Mouse (Mus musculus): ENCODE measurements around the gene Gm11273. TPM values are rescaled to one million over a fixed set of nuclear protein-coding genes. Genes with fewer than 3 reads are reported as not detected.

Gm11273 gene
- polyA plus RNA-seq, 1 experiment from 2014 or later = 6.1 TPM

Other genes with a start within 250 kb of the Gm11273 start
- not detected in 2 replicates for gene Gpx5, start 208.7 kb downstream of the Gm11273 start, polyA plus RNA-seq (2015; fragmentation: Nextera tagmentation; extraction: Ambion mirVana)
- not detected in 2 replicates for gene Gpx6, start 189.3 kb downstream of the Gm11273 start, polyA plus RNA-seq (2015; fragmentation: Nextera tagmentation; extraction: Ambion mirVana)
- not detected in 2 replicates for gene Olfr1367, start 154.5 kb downstream of the Gm11273 start, polyA plus RNA-seq (2015; fragmentation: Nextera tagmentation; extraction: Ambion mirVana)
- gene Zscan12, start 138.6 kb downstream of the Gm11273 start, polyA plus RNA-seq (2015; fragmentation: Nextera tagmentation; extraction: Ambion mirVana) = 12.6 and 13.3 TPM in 2 replicates
- 83.4 and 90.4 TPM in 2 replicates for gene Zkscan3, start 98.7 kb downstream of the Gm11273 start, polyA plus RNA-seq (2015; fragmentation: Nextera tagmentation; extraction: Ambion mirVana)
- 2.8 and 3.0 TPM in 2 replicates for gene Pgbd1, start 60.4 kb downstream of the Gm11273 start, polyA plus RNA-seq (2015; fragmentation: Nextera tagmentation; extraction: Ambion mirVana)
- gene Zscan26, start 47.7 kb downstream of the Gm11273 start, polyA plus RNA-seq (2015; fragmentation: Nextera tagmentation; extraction: Ambion mirVana) = 31.3 and 33.8 TPM in 2 replicates
- gene Nkapl, start 32.9 kb downstream of the Gm11273 start, polyA plus RNA-seq (2015; fragmentation: Nextera tagmentation; extraction: Ambion mirVana) = 3.1 and 3.8 TPM in 2 replicates
- 3.4 TPM in 2 replicates for gene Zkscan4, start 22.5 kb downstream of the Gm11273 start, polyA plus RNA-seq (2015; fragmentation: Nextera tagmentation; extraction: Ambion mirVana)
- gene Gm10065, start 22.0 kb downstream of the Gm11273 start, polyA plus RNA-seq (2015; fragmentation: Nextera tagmentation; extraction: Ambion mirVana) = not detected in 2 replicates
- 0.29 and 0.31 TPM in 2 replicates for gene AK157302, start 6.2 kb downstream of the Gm11273 start, polyA plus RNA-seq (2015; fragmentation: Nextera tagmentation; extraction: Ambion mirVana)
- gene Zkscan8, start 29.7 kb upstream of the Gm11273 start, polyA plus RNA-seq (2015; fragmentation: Nextera tagmentation; extraction: Ambion mirVana) = 5.5 and 6.8 TPM in 2 replicates
- 0.10 and 0.26 TPM in 2 replicates for gene Olfr1366, start 41.4 kb upstream of the Gm11273 start, polyA plus RNA-seq (2015; fragmentation: Nextera tagmentation; extraction: Ambion mirVana)
- gene Olfr1535, start 58.5 kb upstream of the Gm11273 start, polyA plus RNA-seq (2015; fragmentation: Nextera tagmentation; extraction: Ambion mirVana) = 0.04 TPM in 1 of 2 replicates, not detected in the other
- not detected in 2 replicates for gene Olfr1364, start 80.3 kb upstream of the Gm11273 start, polyA plus RNA-seq (2015; fragmentation: Nextera tagmentation; extraction: Ambion mirVana)
- not detected in 2 replicates for gene Olfr1362, start 112.6 kb upstream of the Gm11273 start, polyA plus RNA-seq (2015; fragmentation: Nextera tagmentation; extraction: Ambion mirVana)
- gene Olfr11, start 141.1 kb upstream of the Gm11273 start, polyA plus RNA-seq (2015; fragmentation: Nextera tagmentation; extraction: Ambion mirVana) = not detected in 2 replicates
- not detected in 2 replicates for gene Olfr1361, start 162.0 kb upstream of the Gm11273 start, polyA plus RNA-seq (2015; fragmentation: Nextera tagmentation; extraction: Ambion mirVana)
- gene Olfr1360, start 176.0 kb upstream of the Gm11273 start, polyA plus RNA-seq (2015; fragmentation: Nextera tagmentation; extraction: Ambion mirVana) = not detected in 2 replicates
- gene Olfr1359, start 196.7 kb upstream of the Gm11273 start, polyA plus RNA-seq (2015; fragmentation: Nextera tagmentation; extraction: Ambion mirVana) = not detected in 2 replicates
- 2.0 and 3.0 TPM in 2 replicates for gene Hist1h2bl, start 214.7 kb upstream of the Gm11273 start, polyA plus RNA-seq (2015; fragmentation: Nextera tagmentation; extraction: Ambion mirVana)
- 25.5 and 29.4 TPM in 2 replicates for gene Hist1h2ai, start 215.0 kb upstream of the Gm11273 start, polyA plus RNA-seq (2015; fragmentation: Nextera tagmentation; extraction: Ambion mirVana)
- 11.8 and 14.4 TPM in 2 replicates for gene Hist1h3h, start 216.2 kb upstream of the Gm11273 start, polyA plus RNA-seq (2015; fragmentation: Nextera tagmentation; extraction: Ambion mirVana)
- gene Hist1h2bm, start 220.6 kb upstream of the Gm11273 start, polyA plus RNA-seq (2015; fragmentation: Nextera tagmentation; extraction: Ambion mirVana) = 4.5 and 5.5 TPM in 2 replicates
- gene Hist1h4j, start 233.6 kb upstream of the Gm11273 start, polyA plus RNA-seq (2015; fragmentation: Nextera tagmentation; extraction: Ambion mirVana) = 1.8 and 3.1 TPM in 2 replicates
- 3.1 and 6.3 TPM in 2 replicates for gene Hist1h4k, start 249.1 kb upstream of the Gm11273 start, polyA plus RNA-seq (2015; fragmentation: Nextera tagmentation; extraction: Ambion mirVana)